Mouse (Mus musculus) E14TG2a.4 (cell line): ENCODE data around the gene Piga.

Experiments
- H3K27me3 ChIP-seq: 2 replicates; pipeline ENCODE4 v1.6.1; 2014; ENCODE audit warnings: low read length, control low read depth; ENCODE audit not compliant: insufficient read depth
- H3K36me3 ChIP-seq: 2 replicates; pipeline ENCODE4 v1.6.1; 2014; ENCODE audit warnings: low read length, control low read depth; ENCODE audit not compliant: insufficient read depth
- H3K4me1 ChIP-seq: replicated peaks from 2 replicates; pipeline ENCODE4 v1.6.1; 2014; ENCODE audit warnings: low read depth, low read length, control low read depth
- H3K4me3 ChIP-seq: replicated peaks from 2 replicates; pipeline ENCODE4 v1.5.1; 2014; ENCODE audit warnings: mild to moderate bottlenecking, low read length
- H3K9me3 ChIP-seq: 2 replicates; pipeline ENCODE4 v1.6.1; 2014; ENCODE audit warnings: low read length, control low read depth
- CTCF ChIP-seq: conservative IDR thresholded peaks from 2 replicates; pipeline ENCODE4 v1.5.1; 2014; ENCODE audit warnings: low read length
- NANOG ChIP-seq: IDR thresholded peaks from 2 replicates; pipeline ENCODE4 v1.6.1; 2014; ENCODE audit warnings: borderline replicate concordance, low read length, mixed read lengths
- POU5F1 ChIP-seq: IDR thresholded peaks from 2 replicates; pipeline ENCODE4 v1.6.1; 2014; ENCODE audit warnings: low read length, borderline replicate concordance

Piga gene

GRCm38 (mm10) chrX:164440140-164440539, 20.6 kb downstream of the Piga start:
- TF ChIP-seq CTCF = no peak
- TF ChIP-seq POU5F1 = no peak
- no peak for TF ChIP-seq NANOG
- H3K36me3 ChIP-seq = no peaks in the 10 kb centered on the region
- H3K9me3 ChIP-seq = no peaks in the 10 kb centered on the region
- H3K4me1 ChIP-seq = no peaks in the 10 kb centered on the region
- H3K27me3 ChIP-seq = no peaks in the 10 kb centered on the region
- H3K4me3 ChIP-seq = no peak overlapping the region

DNA sequence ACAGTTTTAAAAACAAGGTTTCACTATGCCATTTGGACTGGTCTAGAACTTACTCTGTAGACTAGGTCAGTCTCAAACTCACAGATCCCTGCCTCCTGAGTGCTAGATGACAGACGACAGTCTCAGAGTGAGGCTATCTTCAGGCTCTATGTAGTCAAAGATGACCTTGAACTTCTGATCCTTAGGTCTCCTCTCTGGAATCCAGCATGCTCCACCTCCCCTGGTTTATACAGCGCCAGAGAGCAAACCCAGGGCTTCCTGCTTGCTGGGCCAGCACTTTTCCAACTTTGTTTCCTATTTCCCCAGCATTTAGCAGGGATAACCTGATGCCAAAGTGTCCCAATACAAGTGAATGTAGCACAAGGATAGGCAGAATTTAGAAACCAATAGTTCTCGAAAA, 21.1 kb downstream of the Piga start:
- Histone ChIP-seq H3K4me3 (no peak overlapping the region), H3K9me3 (no peaks in the 10 kb centered on the region), H3K27me3 (no peaks in the 10 kb centered on the region), H3K36me3 (no peaks in the 10 kb centered on the region), H3K4me1 (no peaks in the 10 kb centered on the region)
- no peak for TF ChIP-seq CTCF

DNA sequence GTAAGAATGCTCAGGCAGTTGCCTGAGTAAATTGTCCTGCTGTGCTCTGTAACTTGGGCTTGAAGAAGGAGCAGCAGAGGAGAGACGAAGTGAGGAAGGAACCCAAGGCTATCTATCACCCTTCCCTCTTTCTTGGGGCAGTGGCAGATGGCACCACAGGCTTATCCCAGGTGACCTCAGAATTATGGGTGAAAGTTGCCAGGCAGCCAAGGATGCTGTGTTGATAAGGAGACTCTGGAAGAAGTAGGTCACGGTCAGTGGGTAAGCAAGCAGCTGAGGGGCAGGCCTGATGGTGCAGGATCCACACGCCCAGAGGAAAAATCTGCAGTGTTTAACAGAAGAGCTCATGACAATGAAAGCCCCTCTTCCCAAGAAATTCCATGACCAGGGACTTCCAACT, 21.7 kb downstream of the Piga start:
- H3K9me3 ChIP-seq = no peaks in the 10 kb centered on the region
- TF ChIP-seq POU5F1 = no peak
- no peak for TF ChIP-seq NANOG
- TF ChIP-seq CTCF = no peak
- H3K27me3 ChIP-seq = no peaks in the 10 kb centered on the region
- no peak overlapping the region for H3K4me3 ChIP-seq
- no peaks in the 10 kb centered on the region for H3K36me3 ChIP-seq
- H3K4me1 ChIP-seq = no peaks in the 10 kb centered on the region

DNA sequence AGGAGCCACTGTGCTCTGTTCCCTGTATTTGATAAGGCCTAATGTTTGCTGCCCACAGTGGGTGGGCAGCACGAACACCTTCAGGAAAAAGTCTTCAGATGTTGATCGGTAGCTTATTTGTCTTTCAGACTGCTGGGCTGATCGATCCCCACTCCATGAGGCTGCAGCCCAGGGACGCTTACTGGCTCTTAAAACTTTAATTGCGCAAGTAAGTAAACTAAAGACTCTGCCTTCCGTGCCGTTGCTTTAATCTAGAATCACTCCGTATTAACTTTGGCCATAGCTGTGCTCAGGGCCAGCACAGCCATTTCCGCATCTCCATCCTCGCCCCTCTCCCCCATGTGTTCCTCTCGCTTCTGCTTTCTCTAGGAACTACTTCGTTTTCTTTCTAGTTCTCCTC, 26.0 kb downstream of the Piga start:
- H3K4me1 ChIP-seq = no peaks in the 10 kb centered on the region
- no peaks in the 10 kb centered on the region for H3K9me3 ChIP-seq
- no peak for TF ChIP-seq POU5F1
- TF ChIP-seq NANOG = no peak
- TF ChIP-seq CTCF = no peak
- H3K4me3 ChIP-seq = no peak overlapping the region
- no peaks in the 10 kb centered on the region for H3K27me3 ChIP-seq
- no peaks in the 10 kb centered on the region for H3K36me3 ChIP-seq

DNA sequence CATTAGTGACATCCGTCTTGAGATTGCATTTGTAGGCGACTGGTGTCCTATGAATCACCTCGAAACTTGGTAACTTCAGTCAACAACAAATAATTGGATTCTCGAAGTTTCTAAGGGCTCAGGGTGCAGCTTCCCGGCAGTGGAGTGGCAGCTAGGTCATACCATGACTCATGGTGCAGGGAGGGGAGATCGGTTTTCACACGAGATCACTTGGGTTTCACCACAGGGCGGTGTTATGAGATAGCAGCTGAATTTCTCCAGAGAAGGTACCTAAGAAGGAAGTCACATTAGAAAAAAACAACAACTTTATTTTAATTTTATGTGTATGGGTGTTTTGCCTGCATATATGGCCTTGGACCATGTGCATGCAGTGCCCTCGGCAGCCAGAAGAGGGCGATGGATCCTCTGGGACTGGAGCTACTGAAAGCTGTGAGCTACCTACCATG, 26.5 kb downstream of the Piga start:
- Histone ChIP-seq H3K4me3 (no peak overlapping the region), H3K9me3 (no peaks in the 10 kb centered on the region), H3K36me3 (no peaks in the 10 kb centered on the region), H3K4me1 (no peaks in the 10 kb centered on the region), H3K27me3 (no peaks in the 10 kb centered on the region)
- no peak for TF ChIP-seq NANOG
- TF ChIP-seq POU5F1 = no peak
- TF ChIP-seq CTCF = peak; percentile 60

DNA sequence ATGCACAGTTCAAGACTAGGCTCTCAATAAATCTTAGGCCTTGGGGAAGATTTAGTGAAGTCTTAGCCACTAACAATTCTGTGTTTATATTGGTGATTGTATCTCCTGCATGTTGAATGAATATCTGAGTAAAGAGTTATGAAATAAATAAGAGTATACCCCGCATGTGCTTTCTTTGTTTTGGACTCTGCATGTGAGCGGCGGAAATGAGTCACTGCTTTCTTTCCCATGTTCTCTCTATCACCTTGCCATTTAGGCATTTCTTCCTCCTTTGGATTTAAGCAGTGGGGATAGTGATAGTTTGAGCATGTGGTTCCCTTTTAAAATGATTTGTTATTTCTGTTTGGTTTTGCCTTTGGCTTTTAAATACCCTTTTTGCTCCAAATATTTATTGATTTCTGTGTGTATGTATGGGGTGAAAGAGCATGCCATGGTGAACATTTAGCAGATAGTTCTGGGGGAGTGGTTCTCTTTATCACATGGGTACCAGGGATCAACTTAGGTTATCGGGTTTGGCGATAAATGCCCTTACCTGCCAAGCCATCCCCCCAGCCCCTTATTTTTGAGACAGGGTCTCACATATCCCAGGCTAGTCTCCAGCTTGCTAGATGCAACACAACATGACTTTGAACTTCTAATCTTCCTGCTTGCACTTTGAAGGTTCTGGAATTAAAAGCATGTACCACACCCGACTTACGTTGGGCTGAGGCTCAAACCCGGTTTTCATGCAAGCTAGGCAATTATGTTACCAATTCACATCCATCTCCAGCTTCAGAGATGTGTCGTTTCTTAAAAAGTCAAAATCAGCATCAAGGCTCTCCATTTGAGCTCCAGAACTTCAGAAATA, 27.5 kb downstream of the Piga start:
- Histone ChIP-seq H3K4me1 (no peaks in the 10 kb centered on the region), H3K4me3 (no peak overlapping the region), H3K36me3 (no peaks in the 10 kb centered on the region), H3K27me3 (no peaks in the 10 kb centered on the region), H3K9me3 (no peaks in the 10 kb centered on the region)
- TF ChIP-seq CTCF (no peak), POU5F1 (no peak), NANOG (no peak)

GRCm38 (mm10) chrX:164447682-164448071, 28.1 kb downstream of the Piga start:
- Histone ChIP-seq H3K27me3 (no peaks in the 10 kb centered on the region), H3K4me3 (no peak overlapping the region), H3K36me3 (no peaks in the 10 kb centered on the region), H3K9me3 (no peaks in the 10 kb centered on the region), H3K4me1 (no peaks in the 10 kb centered on the region)
- TF ChIP-seq POU5F1 (no peak), NANOG (no peak), CTCF (no peak)

DNA sequence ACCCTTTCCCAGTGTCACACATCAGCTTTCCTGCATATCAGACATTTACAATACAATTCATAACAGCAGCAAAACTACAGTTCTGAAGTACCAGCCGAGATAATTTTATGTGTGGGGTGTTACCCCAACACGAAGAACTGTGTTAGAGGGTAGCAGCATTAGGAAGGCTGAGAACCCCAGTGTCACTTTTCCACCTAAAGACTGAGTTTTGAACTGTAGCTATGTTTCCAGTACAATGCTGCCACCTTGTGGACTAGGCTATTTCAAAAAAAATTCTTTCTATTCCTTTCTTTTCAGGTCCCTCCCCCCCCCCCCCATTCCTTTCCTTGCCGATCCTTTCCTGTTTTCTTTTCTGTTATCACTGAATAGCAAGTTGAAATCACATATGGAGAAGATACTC, 29.6 kb downstream of the Piga start:
- Histone ChIP-seq H3K27me3 (no peaks in the 10 kb centered on the region), H3K4me1 (no peaks in the 10 kb centered on the region), H3K4me3 (no peak overlapping the region), H3K36me3 (no peaks in the 10 kb centered on the region), H3K9me3 (no peaks in the 10 kb centered on the region)
- TF ChIP-seq POU5F1 (no peak), CTCF (no peak)
